Mouse (Mus musculus) megakaryocyte-erythroid progenitor cell, adult 5-6 weeks (primary cell): ENCODE measurements at regions not wholly inside any gene's neighbourhood (a gene's known extent, or its start where the extent isn't known, plus 50 kb on each side); places are given as distances from the start of the nearest gene placed in this dataset.

Experiments
- ATAC-seq: replicated peaks from 2 replicates; pipeline ENCODE4 v1.8.0; 2016; ENCODE audit warnings: mild to moderate bottlenecking, inconsistent platforms; ENCODE audit not compliant: severe bottlenecking, poor library complexity, low FRiP score, low TSS enrichment

DNA sequence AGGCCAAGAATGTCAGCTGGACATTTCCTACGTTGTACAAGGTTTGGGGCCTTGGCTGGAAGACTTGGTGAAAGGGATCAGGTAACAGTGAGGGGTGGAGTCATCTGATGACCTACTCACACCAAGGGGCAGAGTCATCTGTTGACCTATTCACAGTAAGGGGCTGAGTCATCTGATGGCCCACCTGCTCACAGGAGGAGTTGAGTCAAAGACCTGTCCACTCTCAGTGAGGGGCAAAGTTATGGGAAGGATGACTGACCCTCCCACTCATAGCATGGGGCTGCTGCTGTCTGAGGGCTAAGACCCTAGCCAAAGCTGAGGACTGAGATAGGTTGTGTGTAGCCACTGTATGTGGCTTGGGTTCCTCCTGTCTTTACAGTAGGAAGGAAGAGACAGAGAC, 107.2 kb upstream of the Camk1g start:
- ATAC-seq: no peak

DNA sequence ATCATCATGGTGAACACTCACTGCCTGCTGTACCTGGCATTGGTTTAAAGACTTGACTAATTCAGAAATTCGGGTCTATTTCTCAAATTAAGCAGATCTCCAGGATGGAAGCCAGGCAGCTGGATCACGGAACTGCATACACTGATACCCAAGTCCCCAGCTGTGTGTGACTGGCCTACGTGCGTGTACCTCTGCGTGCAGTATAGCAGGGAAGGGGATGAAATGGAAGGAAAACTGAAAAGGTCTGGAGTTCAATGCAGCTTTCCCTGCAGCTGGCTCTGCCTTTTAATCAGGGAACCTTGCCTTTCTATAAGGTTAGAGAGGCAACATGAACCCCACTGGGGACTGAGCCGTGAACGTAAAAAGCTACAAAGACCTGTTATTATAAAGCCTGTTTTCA, 106.7 kb upstream of the Camk1g start:
- no peak for ATAC-seq

DNA sequence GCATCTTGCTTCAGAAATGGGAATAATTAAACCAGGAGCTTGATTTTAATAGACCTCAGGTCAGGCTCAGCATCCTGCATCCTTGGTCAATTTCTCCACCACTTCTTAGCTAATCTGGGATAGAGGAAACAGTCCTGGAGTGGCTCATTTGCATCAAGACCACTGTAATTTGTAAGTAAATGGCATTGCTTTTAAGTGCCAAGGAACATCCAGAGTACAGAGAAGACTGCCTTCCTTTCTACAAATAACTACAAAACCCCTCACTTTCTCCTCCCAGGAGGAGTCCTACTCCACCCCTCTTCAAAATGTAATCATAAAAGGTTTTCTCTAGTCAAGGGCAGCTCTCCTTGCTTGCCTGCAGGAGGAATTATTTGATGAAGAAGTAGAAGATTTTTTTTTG, 96.2 kb upstream of the Camk1g start:
- ATAC-seq: no peak

DNA sequence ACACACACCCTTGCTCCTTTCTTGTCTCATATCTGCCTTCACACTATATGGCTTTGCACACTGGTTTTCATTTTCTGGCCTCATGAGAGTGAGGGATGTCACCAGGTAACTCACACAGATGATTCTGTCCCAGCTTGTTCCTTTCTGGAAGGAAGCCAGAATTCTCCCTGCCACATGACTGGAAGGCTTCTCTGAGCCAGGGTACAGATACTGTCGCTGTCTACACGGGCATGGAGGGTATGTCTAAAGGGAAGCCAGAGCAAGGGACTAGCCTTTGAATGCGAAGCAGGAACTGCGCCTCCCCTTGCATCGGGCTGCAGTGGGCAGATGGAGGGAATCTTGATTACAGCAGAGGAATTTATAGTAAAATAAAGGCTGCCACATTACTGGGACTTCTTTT, 89.6 kb upstream of the Camk1g start:
- no peak for ATAC-seq

DNA sequence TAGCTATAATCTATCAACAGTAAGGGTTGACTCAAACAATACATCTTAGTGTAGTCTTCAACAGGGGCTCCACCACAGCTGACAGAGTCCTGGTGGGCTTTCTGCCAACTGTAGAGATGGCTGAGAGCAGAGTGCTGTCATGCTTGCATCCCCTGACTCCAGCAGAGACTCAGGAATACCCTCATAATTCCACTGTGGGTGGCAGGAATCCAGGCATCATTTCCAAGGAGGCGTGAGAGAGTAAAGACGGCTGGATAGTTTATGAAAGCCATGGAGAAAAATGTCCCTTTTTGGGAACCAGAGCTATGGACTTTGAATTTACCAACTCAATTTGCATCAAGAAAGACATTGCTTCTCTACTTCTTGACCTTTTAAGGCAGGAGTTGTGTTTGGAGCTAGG, 87.8 kb upstream of the Camk1g start:
- ATAC-seq: no peak

DNA sequence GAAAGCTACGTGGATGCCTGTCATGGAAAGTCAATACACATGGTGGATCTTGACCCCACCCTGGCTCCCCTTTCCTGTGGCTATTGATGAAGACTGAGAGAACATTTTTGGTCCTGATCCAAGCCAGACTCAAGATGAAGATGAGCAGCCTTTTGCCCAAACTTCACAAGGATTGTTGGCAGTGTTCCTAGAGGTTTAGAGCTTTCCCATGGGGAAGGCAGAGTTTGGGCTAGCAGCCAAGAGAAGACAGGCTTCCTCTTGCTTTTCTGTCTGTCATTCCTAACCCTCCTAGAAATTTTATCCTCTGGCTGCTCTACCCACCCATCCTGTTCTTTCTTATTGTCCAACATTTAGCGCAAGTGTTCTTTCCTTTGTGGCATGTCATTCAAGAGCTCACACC, 83.6 kb upstream of the Camk1g start:
- ATAC-seq: no peak

DNA sequence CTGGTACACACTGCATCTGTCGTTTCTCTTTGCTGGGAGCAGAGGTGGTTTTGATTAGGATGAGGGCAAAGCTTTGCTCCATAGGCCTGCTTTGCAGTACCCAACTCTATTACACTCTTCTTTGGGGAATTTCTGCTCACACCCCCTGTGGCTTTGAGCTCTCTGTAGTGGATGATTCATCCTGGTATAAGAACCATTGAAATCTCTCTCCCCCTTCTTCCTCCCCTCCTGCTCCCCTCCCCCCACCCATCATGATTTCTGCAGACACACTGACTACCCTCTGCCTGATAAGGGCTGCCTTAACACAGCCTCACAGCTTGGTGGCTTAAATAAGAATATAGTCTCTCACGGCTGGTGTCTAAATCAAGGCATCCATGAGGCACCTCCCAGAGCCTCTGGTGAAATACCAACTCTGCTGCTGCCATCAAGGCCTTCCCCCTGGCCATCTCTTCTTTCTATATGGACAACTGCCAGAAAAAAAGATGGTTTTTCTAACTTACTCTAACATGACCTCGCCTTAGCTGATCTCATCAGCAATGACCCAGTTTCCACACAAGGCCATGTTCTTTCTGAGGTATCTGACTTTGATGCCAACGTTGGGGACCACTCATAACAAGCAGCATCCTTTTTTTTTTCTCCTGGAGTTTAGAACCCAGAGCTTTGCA, 81.5 kb upstream of the Camk1g start:
- no peak for ATAC-seq

DNA sequence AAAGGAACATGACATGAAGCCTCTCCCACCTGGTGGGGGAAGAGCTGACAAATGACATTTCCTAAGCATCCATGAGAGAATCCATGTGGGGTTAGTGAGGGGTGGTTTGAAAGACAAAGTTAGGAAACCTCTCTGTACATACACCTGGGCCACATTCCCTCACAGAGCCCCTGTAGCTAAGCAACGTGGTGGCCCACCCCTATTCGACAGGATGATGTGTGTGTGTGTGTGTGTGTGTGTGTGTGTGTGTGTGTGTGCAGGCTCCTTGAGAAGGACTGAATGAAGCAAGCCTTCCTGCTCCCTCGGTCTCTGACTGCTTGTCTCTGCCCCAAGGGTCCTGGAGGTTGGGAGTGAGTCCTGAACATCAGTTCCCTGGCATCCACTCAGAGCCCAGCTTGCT, 80.7 kb upstream of the Camk1g start:
- ATAC-seq: no peak

DNA sequence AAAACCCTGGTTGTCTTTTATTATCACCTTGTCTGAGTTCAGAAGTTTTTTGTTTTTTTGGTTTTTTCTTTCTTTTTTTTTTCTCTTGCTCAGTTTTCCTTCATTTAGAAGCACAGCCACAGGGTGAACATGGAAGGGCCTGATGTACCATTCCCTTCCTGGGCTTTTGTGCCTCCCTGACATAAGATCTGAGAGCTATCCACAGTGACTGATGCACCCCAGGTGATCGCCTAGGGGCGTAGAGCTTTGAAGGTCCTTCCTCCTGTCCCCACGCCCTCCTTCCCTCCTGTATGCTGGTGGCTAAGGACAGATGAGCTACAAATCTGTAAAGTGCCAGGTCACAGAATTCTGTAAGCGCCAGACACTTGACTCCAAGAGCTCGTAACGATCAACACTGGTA, 80.1 kb upstream of the Camk1g start:
- no peak for ATAC-seq

DNA sequence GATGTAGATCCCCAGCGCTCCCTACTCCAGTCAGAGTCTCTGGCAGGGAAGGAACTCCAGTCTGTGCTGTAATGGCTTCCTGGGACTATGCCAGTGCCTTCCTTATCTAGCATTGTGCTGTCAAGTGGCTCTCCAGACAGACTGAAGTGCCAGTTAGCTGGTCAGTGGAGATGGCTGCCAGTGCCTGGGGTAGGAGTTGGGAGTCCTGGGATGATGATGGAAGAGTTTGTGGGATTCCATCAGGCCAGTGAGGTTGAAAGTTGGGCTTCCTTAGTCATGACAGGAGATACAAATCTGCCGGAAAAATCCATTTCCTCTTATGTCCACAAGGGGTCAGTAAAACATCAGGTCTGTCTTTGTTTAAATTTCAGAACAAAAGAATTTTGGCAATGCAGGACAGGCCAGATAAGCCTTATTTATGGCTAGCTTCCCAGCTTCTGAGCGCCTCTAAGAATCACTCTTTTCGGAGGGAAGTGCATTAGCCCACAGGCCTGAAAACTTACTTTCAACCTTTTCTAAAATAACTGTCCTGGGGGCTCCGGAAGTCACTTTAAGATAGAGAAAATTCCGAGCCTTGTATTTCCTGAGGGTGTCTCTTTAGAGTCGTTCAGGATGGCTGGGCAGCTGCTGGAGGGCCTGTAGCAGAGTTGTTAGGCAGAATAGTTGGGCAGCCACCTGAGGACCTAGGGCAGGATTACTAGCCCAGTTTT, 79.5 kb upstream of the Camk1g start:
- peak; percentile 85 for ATAC-seq

DNA sequence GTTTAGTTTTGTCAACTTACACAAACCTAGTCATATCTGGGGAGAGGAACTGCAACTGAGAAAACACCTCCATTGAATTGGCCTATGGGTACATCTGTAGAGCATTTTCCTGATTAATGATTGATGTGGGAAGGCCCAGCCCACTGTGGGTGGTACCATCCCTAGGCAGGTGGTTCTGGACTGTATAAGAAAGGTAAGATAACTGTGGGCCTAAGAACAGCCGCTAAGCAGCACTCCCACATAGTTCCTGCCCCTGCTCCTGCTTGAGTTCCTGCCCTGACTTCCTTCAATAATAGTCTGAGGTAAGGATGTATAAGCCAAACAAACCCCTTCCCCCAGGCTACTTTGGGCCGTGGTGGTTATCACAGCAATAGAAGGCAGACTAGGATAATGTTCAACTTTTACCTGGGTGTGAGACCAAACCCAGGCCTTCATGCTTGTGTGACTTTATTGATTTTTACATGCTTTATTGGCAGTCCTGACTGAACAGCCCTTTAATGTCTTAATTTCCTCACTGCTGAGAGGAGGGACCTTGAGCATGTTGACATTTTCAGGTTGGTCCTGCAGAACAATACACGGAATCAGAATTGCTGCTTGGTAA, 78.8 kb upstream of the Camk1g start:
- ATAC-seq: no peak

DNA sequence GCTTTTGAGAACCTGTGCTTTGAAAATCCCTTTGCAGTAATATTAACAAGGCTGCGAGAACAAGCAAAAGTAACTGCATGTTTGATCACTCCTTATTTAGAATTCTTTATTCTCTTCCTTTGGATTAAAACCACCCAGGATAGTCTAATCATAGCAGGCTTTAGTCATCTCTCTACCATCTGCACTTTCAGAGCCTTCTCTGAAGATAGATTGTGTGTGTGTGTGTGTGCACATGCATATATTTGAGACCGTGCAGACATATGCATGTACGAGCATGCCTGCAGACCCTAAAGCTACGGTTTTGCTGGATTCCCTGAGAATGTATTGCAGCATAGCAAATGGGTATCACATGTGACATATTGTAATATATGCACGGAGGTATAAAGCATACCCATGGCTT, 77.5 kb upstream of the Camk1g start:
- no peak for ATAC-seq

DNA sequence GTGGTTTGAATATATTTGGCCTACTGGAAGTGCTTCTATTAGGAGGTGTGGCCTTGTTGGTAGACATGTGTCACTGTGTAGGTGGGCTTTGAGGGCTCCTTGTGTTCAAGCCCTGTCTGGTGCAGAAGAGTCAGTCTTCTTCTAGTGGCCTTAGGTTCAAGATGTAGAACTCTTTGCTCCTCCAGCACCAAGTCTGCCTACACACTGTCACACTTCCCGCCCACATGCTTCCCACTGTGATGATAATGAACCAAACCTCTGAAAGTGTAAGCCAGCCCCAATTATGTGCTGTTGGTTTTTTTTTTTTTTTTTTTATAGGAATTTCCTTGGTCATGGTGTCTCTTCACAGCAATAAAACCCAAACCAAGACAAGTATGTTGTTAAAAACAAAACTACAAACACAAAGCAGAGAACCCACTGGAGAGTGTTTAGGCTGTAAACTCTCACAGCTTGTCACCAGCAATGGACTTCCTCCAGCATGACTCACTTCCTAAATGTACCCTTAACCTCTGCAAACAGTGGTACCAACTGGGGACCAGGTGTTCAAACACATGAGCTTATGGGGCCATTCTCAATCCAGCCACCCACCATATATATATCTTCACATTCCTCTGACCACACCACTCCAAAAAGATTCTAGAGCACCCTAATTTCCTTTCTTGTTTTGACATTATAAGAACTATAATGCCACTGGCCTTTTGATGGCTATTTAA, 74.0 kb upstream of the Camk1g start:
- no peak for ATAC-seq

DNA sequence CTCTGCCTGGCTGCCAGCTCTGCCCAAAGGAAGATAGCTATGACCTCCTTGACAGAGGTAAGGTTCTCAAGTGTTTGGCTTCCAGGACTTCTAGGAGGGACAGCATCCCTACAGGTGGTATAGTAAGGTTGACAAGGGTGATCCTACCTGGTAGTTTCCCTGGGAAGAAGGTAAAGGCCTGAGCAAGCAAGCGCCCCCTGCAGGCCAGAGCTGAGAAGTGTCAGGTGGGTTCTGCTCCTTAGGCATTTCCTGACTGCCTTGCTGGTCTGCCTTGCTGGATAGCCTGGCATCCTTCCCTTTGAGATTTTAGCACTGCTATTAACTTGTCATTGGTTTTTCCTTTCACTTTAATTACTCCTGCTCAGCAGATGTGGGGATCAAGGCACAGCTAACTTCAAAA, 70.4 kb upstream of the Camk1g start:
- ATAC-seq: peak; percentile 86

DNA sequence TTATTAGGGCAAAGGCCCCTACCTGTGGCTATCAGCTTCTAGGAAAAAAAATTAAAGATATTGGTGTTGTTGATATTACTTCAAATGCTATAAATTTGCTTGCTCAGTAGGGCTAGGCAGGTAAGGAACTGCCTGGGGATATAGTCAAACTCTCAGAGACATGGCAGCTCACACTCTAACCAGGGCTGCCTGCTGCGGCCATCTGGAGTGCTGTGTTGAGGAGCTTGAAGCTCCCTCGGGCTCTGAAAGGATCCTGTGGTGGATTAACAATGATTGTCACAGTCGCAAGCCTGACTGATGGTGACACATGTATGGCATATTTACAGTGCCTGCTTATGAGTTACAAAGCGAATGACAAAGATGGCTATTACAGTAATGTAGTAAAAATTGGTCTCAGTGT, 64.2 kb upstream of the Camk1g start:
- no peak for ATAC-seq

DNA sequence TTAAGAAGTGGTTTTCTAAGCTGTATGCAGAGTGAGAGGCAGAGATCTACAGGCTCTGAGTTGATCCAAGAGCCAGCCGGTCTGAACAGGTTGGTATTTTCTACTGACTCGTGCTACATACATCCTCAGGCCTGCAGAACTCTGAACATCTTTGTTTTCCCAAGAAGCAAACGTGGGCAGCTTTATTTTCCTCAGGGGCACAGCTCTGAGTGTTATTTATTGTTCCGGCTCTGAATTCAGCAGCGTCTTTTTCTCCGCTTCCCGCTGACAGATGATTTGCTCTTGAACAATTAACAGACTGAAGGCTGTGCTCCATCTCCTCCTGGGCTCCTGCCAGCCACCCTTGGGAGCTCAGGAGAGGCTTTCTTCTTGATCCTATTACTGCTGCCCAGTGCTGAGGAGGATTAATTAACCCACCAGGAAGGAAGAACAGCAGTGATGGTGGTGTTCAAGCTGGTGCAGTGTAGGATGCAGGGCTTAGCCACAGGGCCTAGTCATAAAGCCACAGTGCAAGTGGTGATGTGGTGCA, 63.5 kb upstream of the Camk1g start:
- no peak for ATAC-seq

DNA sequence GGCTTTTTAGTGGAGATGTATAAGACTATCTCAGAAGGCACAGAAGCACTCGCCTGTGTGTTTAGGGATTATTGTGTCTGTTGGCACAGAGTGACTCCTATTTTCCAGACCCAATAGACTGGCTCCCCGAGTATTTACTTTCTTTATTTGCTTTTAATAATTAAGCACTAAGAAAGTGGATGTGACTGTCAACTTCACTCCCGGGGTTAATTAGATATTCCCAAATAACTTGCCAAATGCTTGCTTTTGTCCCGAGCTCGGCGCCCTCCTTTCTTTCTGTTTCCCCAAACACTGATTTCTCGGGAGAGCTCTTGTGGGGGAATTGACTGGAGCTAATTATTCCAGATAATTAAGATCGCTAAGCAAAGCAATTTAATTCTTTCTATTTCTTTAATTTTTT, 60.1 kb upstream of the Camk1g start:
- no peak for ATAC-seq

DNA sequence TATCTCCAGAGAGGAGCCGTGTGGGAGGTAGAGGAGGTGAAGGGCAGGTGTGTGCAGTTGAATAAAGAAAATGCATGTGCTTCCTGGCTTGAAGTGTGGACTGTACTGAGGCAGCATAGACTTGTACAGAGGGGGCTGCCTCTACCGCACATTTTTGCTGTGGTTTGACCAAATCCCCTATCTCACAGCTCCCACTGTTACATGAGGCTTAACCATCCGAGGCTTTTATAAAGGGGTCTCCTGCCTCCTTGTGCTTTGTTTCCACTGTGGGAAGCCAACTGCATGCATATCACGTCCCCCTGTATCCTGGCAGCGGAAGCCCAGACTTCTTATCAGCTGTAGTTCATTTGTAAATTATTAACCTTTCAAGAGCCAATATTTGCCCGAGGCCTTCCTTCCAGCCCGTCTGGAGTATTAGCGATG, 53.6 kb upstream of the Camk1g start:
- peak; percentile 43; the same call in 1 of the 2 replicates for ATAC-seq

DNA sequence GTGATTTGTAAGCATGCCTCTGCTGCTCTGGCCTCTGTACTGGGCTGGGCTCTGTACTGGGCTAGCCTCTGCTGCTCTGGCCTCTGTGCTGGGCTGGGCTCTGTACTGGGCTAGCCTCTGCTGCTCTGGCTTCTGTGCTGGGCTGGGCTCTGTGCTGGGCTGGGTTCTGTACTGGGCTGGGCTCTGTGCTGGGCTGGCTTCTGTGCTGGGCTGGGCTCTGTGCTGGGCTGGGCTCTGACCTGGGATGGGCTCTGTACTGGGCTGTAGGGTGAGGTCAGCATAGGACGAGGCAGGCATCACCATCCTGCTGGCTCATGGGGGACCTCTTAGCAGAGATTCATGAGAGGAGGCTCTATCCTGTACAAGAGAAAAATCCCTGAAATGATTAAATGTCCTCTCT, 52.8 kb upstream of the Camk1g start:
- 0 out of 2 replicates have a peak, but pooled peaks have one; percentile 14 for ATAC-seq

DNA sequence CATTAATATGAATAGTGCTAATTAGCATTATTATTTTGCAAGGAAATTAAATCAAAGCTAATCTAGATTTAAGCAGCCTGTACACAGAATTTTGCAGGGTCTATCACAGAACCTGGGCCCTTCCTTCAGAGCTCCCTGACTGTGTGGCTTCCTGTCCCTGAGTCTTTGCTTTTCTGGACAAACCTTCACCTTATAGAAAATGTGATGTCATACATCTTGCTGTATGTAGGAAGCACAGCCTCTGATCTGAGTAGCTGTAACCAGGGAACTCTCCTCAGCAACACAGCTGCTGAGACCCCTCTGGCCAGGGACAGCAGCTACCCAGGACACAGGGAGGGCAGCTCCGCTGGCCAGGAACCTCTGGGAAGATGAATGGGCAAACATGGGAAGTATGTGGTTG, 51.7 kb upstream of the Camk1g start:
- ATAC-seq: no peak
